Mouse (Mus musculus) testis, postnatal 14 days (tissue): ENCODE measurements at regions not wholly inside any gene's neighbourhood (a gene's known extent, or its start where the extent isn't known, plus 50 kb on each side); places are given as distances from the start of the nearest gene placed in this dataset.
"Not testable (repeated sequence)": the region's sequence is repeated elsewhere in the genome, so short reads cannot be mapped to it uniquely, and the experiment has no call there.

Source experiments
- DNase-seq: peaks from one replicate; pipeline ENCODE4 v3.0.0; 2021; ENCODE audit warnings: low spot score

DNA sequence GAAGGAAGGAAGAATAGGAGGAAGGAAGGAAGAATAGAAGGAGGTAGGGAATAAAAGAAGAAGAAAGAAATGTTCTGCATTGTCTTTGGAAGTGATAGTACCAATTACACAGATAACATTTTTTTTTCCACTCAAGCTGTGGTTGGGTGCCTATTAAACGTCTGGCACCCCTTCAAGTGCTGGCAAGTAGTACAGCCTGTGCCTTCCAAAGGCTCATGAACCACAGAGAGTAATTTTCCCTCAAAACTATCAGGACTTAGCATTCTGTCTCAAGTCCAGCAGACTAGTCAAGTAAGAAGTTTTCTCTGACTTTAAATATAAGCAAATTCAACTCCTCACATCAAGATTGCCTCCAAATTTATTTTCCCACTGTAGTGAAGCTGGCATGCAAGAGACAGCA is 321.0 kb upstream of the Klf6 start:
- peak; percentile 15 for DNase-seq

DNA sequence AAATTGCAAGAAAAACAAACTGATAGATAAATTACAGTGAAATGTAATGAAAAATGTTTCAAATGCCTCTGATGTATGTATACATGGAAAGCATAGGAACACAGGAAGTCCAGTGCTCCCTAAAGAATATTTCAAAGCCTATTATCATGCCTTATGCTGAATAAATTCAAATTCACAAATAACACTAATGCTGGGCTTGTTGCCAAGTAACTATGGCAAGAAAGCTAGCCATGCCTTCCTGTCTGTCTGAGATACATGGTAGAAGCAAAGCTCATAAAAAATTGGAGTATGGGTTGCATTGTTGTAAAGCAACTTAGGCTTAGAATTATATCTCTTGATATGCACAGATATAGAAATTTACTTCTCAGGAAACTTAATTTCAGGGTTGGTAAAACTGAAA is 315.8 kb upstream of the Klf6 start:
- DNase-seq = no peak

DNA sequence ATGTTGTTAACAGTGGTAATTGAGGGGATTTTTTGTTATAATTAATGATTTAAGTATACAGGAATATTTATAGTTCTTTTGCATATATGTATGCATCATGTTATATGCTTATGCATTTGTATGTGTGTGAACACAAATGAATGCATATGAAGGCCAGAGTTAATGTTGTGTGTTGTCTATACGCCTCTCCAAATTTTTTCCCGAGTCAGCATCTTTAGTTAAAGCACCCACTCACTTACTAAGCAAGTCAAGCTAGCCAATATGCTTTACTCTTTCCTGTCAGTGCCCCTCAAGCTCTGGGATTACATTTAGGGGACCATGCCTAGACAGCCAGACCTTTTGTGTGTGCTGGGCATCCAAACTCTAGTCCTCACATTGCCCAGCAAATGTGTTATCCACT is 315.3 kb upstream of the Klf6 start:
- no peak for DNase-seq

DNA sequence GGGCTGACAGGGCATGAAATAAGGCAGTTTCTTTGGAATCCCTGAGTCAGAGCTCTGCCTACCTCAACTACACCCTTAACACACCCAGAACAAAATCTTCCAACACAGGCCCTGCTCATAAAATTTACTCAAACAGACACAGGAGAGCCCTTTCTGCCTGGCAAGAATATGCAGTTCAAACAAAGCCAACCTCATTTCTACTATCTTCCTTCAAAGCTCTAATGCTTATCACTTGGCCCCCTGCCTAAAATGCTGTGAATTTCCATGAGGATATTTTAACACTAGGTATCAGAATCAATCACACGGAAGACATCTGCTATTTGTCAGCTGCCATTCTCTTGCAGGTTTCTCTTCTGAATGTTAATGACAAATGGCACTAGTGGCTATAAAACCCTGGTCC is 314.3 kb upstream of the Klf6 start:
- DNase-seq = no peak

DNA sequence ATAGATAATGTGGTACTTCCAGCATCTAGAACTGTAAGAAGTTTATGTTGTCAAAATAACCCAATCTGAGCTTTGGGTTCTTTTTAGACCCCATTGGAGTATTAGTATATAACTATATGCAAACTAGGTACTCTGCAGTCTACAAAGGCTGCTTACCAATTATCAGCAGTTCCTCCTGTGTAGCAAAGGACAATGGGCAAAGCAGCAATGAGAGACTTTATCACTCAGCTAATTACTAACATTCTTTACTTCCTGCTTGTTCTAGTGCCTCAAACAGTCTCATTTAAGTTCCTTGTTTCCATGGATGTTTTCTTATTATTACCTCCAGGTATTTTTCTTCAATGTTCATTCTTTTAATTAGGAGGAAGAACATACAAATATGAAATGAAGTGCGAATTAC is 312.5 kb upstream of the Klf6 start:
- no peak for DNase-seq

DNA sequence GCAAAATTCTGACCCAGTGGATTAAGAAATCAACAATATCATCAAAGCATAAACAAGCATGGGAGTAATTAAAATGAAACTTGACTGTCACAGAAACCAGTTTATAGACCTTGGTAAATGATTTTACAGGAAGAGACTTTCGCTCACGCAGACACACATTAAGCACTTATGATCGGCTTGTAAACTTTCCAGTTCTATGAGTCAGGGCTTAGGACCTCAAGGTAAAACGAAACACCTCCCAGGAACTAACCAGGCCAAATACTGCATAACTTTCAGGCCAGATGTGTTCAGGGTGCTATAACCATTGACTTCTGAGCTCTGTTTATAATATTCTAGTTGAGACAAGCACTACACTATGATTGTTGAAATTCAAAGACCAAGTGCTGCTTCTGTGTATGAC is 312.1 kb upstream of the Klf6 start:
- no peak for DNase-seq

DNA sequence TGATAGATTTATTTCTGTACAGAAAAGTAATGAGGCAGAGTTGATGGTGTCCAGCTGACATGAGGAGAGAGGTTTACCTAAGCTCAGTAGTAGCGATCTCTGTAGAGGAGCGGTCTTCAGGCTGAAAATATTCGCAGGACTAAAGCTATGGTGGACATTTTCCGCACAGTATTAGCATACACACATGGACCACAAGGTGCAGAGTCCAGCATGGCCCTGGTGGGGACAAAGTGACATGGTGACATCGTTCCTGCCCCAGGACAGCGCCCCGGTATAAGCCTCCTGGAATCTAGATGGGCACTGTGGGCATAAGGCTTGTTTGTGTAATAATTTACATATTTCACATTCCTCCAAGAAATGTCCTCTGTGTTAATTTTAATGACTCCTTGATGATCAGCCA is 311.5 kb upstream of the Klf6 start:
- DNase-seq = no peak

DNA sequence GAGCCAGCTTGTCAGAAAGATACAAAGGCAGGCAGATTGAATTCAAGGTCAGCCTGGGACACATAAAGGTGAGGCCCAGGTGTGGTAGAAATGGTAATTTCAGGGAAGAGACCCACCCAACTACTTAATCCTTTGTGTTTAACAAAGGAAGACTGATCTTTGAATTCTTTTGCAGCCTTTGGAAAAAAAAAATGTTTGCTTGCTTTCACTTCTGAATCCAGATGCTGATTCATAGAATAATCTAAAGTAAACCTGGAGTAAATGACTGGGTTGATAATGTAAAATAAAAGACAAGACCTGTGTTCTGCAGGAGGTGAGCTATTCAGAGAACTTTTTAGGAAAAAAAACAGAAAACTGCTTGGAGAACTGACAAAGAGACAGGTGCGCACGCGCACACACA is 310.9 kb upstream of the Klf6 start:
- no peak for DNase-seq

DNA sequence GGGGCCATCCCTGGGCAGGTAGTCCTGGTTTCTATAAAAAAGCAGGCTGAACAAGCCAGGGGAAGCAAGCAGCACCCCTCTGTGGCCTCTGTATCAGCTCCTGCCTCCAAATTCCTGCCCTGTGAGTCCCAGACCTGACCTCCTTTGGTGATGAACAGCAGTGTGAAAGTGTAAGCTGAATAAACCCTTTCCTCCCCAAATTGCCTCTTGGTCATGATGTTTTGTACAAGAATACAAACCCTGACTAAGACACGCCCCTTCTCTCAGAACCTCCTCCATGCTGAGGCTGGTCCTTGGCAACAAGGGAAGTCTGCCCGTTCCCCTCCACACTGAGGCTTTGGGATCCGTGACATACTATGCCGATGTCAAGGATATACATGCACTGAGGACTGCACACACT is 310.2 kb upstream of the Klf6 start:
- no peak for DNase-seq

DNA sequence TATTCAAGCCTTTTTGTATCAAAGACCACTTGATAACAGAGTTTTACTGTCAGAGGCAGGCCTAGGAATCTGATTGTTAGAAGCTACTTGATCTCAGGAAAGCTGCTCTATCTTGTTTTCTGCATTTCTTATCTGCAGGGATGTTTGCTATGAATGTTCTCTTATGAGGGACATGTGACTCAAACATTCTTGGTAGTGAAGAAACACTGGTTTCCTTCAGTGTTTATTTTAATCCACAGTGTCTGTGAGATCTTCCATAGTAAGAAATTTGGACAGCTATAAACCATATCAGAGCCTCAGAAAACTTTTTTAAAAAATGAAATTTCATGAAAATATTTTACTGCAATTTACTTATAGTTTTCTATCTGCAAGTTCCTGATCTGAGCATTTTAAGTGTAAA is 307.8 kb upstream of the Klf6 start:
- DNase-seq = no peak

DNA sequence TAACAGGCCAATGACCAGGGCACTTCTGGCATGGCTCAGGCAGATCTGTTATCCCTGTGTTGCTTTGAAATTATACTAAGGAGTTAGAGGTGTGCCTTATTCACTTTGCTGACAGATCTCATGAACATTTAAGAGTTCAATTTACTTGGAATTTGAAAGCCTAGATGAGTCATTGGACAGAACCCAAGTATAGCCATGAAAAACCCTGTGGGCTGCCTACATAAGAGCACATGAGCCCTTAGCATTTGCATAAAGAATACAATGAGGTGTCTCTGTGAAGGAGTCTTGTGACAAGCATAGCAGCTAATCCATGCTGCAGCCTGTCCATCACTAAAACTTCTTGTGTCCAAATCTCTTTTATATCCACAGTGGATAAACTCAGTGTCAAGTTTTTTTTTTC is 303.2 kb upstream of the Klf6 start:
- DNase-seq = no peak

DNA sequence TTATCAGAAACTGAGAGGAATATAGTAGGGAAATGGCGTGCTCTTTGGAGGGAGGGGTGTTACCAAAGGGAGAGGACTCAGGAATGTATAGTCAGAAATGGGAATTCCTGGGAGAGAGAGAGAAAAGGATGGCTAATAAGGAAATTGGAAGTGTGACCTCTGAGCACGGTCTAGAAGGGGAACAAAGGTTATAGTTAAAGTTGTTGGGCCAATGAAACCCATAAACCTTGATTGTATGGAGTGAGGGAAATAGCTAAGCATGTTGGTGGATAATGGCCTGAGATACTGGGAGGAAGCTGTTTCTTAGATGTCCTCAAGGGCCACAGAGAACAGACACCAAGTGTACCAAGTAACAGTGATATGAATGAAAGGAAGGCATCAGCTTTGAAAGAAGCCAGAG is 294.8 kb upstream of the Klf6 start:
- DNase-seq = no peak

DNA sequence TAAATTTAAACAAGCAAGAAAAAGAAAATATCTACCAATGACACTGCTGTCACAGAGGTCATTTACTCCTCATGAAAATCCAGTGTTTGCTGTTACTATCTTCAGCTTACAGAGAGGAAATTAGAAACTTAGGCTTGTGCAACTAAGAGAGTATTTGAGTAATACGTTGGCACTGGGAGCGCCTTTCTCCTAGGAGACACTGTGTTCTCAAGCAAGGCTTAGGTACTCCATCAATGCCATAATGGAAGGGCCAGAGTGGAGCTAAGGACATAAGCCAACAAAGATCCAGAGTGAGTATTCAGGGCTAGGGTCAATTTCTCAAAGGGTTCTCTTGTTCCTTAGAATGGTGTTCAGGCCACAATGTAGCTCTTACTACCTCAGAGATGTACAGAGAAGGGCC is 294.4 kb upstream of the Klf6 start:
- DNase-seq = no peak

DNA sequence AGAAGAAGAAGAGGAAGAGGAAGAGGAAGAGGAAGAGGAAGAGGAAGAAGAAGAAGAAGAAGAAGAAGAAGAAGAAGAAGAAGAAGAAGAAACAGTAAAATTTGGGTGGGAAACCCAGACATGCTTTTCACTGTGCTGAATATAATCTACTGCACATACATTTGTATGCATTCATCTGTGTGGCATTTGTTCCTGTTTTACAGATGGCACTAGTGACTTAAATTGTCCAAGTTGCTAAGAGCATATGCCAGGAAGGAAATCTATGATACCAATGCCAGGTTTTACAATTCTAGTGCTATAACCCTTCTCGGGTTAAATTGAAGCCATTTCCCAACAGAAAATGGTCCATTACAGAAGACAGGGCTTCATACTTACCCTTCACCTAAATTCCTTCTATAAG is 291.7 kb upstream of the Klf6 start:
- DNase-seq = no peak

DNA sequence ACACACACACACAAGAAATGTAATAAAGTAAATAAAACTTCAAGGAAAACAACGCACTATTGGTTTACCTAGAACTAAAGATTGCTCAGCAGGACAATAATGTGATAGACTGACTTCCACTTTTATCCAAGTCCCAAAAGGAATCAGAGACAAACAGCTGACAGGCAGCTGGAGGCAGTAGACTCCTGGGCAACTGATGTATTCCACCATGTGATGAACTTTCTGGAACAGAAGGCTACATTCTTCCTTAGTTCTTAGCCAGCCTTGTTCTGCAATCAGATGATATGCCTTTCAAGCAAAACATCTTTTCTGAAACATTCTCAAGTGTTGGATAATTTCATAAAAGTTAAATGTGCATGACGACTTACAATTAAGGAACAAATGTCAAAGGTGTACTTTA is 290.9 kb upstream of the Klf6 start:
- no peak for DNase-seq

DNA sequence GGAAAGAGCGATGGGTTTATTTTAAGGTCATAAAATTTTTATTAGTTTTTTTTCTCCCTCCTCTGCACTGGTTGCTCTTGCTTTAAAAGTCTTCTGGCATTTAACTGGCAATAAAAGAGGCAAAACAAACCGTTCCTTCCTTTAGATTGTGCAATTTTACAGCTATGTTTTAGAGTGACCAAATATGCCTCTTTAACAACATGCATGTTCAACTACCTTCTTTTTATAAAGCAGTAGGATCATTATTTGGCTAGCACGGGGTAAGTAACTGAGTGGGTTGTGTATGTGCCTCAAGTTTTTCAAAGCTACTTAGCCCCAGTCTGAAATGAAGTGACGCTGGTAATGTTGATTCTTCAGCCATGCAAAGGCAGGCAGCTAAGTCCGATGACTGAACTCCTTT is 284.7 kb upstream of the Klf6 start:
- DNase-seq = no peak

DNA sequence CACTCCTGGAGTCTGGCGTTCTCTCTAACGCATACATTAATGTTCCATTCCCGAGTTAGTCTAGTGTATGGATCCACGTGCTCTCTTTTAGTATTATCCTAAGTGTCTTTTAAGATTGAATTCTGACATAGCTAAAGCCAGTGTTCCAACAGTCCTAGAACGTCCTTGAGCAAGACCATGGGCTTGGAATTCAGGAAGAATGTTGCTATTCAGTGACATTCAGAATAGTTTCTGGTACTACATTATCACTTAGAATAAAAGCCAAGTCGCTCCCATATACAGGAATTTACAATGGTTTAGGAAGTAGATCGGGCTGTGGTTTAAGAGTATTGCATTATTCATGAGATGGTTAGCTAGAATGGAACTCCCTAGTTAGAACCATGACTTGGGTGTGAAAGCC is 277.6 kb upstream of the Klf6 start:
- DNase-seq = not testable (repeated sequence)

DNA sequence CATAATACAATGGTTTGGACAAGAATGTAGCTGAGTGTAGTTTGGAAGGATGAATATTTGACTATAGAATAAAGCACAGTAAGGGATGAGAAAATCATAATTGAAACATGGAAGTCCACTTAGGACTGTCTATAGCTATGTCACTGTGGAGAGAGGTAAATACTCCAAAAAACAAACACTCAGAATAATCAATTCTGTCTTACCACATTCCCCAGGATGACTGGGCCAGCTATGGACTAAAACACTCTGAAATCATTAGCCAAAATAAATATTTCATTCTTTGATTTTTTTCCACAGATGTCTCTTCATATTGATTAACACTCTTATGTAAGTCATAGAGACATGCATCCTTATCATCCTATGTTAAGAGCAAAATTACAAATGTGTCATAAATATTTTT is 274.1 kb upstream of the Klf6 start:
- DNase-seq = no peak

DNA sequence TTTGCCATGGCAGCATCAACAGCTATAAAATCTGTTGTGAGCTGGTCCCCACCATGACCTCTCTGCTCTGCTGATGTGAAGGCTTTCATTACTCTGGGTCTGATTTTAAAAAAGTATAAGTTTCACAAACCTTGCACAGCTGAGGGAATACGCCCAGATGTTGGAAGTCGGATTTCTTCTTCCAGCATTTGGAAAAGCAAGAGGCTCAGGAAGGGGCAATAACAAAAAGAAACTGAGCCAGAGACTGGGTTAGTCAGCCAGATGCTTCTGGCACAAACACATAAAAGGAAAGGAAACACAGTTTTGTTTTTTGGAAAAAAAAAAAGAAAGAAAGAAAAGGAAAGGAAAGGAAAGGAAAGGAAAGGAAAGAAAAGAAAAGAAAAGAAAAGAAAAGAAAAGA is 270.0 kb upstream of the Klf6 start:
- no peak for DNase-seq

DNA sequence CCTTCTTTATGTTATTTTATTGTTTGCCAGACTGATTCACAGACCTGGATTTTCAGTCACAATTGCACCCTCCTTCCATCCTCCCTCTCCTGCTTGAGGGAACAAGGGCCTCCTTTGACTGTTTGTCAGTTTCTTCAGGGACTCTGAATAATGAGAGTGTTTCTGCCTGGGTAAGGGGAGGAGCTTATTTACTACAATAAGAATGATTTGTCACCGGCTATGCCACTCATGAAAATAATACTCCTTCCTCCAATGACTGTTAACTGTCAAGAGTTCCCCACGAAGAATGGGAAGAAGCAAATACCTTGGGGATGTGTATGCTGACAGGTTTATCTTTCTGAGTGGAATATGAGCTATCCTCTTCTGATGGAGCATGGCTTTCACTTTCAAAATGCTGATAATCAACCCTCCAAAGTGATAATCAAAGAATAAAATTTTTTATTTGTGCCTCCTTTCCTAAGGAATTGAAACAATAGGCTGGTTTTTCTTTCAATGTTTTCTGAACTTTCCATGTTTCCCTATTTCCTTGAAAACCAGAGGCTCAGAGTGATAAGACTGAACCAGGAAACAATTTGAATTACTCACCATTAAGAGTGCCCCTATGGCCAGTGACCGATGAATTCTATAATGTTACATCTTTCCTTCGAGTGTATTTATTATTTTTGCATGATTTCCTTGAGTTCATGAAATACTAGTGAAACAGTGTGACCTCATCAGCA is 269.3 kb upstream of the Klf6 start:
- DNase-seq = no peak

DNA sequence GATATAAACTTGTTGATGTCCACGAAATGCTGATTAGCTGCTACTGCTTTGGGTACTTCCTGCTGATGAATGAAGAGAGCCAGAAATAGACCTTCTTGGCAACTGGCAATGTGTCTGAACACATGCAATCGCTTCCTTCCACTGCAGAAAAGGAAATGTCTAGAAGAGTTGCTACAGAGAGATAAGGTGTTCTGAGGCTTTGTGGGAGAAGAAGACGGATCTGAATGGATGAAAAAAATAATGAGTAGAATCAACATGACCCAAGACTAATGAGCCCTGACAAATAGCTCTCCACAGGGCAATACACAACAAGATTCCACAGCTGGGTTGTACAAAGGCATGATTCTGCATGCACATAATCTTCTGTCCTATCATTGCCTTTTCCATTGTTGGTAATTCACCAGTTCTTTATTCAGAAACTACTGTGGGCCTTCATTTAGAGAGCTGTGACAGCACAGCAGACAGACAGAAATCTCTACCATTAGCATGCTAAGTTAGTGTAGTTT is 268.7 kb upstream of the Klf6 start:
- no peak for DNase-seq

DNA sequence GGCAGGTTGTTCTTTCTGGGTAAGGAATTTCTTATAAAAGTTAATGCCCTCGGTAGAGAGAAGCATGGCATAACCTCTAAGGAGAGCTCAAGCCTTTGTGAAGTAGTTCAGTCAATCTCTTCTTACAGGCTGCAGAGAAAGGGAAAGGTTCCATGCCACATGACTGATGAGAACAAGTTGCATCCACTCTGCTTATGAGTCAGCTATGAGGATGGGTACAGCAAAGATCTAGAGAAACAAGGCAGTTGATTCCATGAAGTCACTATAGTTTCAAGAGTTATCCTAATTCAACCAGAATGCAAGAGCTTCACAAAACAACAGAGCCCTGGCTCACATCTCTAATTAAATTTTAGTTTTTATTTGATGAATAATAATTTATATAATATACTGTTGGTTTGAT is 259.6 kb upstream of the Klf6 start:
- DNase-seq = no peak

DNA sequence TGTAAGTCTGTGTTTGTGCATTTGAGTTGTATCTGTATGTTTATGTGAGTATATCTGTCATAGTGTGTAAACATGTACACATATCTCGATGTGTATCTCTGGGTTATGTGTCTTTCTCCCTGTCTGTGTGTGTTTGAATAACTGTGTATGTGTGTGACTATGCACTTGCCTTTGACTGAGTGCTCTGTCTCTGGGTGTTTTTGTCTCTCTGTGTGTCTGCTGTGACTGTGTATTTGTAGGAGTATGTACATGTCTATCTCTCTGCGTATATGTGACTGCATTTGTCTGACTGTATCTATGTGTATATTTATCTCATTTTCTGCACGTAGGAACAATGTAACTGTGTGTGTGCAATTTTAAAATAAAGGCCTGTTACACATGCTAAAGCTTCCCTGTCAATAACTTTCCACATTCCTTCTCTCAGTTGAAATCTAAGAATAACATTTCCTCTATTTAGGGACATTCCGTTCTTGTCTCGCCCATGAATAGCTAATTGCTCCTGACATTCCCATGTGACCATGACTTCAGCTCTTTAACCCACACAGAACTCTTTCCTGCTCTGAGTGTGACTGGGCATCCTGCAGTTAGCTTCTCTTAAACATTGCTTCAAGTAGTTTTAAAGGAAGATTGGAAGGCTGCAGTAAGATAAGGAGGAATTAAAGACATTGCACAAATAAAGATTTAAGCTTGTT is 257.2 kb upstream of the Klf6 start:
- peak; percentile 8 for DNase-seq

DNA sequence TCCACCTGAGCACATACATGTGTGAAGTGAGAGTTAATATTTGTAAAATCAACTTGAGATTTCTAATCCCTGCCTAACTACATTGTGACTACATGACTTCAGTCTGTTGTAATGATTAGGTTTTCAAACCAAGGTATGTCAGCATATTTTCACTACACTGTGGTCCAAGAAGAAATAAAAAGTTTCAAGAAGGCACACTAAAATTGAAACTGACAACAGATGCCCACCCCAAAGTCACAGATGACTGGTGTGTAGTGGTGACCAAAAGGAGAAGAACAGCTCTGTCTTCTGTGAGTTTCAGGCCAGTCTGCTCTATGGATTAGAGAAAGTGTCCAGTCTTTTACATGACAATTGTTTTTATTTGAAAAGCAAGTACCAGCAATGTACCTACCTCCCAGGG is 255.9 kb upstream of the Klf6 start:
- no peak for DNase-seq
